Mouse (Mus musculus) midbrain, postnatal 0 days (tissue): Measurements from ENCODE around the gene Eed. TPM values are rescaled to one million over a fixed set of nuclear protein-coding genes. Genes with fewer than 3 reads are reported as not detected.

Source experiments
- ATAC-seq: fragments of 200-750 bp; cut with Nextera tagmentation; 2 replicates; pipeline ENCODE4 v1.8.0; 2017; ENCODE audit warnings: moderate number of reproducible peaks, mild to moderate bottlenecking, moderate TSS enrichment, moderate library complexity; ENCODE audit not compliant: low FRiP score
- DNase-seq: peaks from one replicate; pipeline ENCODE4 v3.0.0-alpha.2; 2015; ENCODE audit warnings: low spot score
- H3K27ac ChIP-seq: fragments of 300-500 bp; sonication (generic); 2 replicates; pipeline ENCODE4 v1.5.1; 2014; ENCODE audit warnings: low read depth, mild to moderate bottlenecking, low read length, mixed read lengths
- H3K27me3 ChIP-seq: fragments of 300-500 bp; sonication (generic); 2 replicates; pipeline ENCODE4 v1.6.1; 2014; ENCODE audit warnings: low read length, control low read depth, mixed read lengths; ENCODE audit not compliant: insufficient read depth
- H3K36me3 ChIP-seq: fragments of 300-500 bp; sonication (generic); 2 replicates; pipeline ENCODE4 v1.6.1; 2014; ENCODE audit warnings: low read length, control low read depth, mixed read lengths; ENCODE audit not compliant: insufficient read depth
- H3K4me1 ChIP-seq: fragments of 300-500 bp; sonication (generic); 2 replicates; pipeline ENCODE4 v1.6.1; 2014; ENCODE audit warnings: mild to moderate bottlenecking, control low read depth, antibody characterized with exemption, low read length, mixed read lengths; ENCODE audit not compliant: insufficient read depth
- H3K4me2 ChIP-seq: fragments of 300-500 bp; sonication (generic); 2 replicates; pipeline ENCODE4 v1.6.1; 2014; ENCODE audit warnings: low read depth, mild to moderate bottlenecking, low read length, mixed read lengths; ENCODE audit not compliant: poor library complexity, severe bottlenecking
- H3K4me3 ChIP-seq: fragments of 300-500 bp; sonication (generic); 2 replicates; pipeline ENCODE4 v1.5.1; 2014; ENCODE audit warnings: low read depth, mild to moderate bottlenecking, low read length, moderate library complexity
- H3K9ac ChIP-seq: fragments of 300-500 bp; sonication (generic); replicated peaks from 2 replicates; pipeline ENCODE4 v1.6.1; 2014; ENCODE audit warnings: mild to moderate bottlenecking, low read length, moderate library complexity, mixed read lengths; ENCODE audit not compliant: poor library complexity, severe bottlenecking
- H3K9me3 ChIP-seq: fragments of 300-500 bp; sonication (generic); 2 replicates; pipeline ENCODE4 v1.6.1; 2016; ENCODE audit warnings: low read length, control low read depth
- CTCF ChIP-seq: IDR thresholded peaks from 2 replicates; pipeline ENCODE4 v1.5.1; 2016; ENCODE audit warnings: antibody characterized with exemption, mild to moderate bottlenecking
- WGBS: fragments of 180-500 bp; shearing (Covaris S2); extraction: QIAGEN DNeasy Blood & Tissue Kit; methylation state at CpG from one replicate; pipeline ENCODE4 v1.1.7; 2014; 5-methylcytosine and 5-hydroxymethylcytosine counted together
- polyA plus RNA-seq: library from polyadenylated mRNA; unstranded; fragments of >200 nt; fragmentation: Nextera tagmentation; extraction: Ambion mirVana; gene quantifications from 2 replicates; pipeline ENCODE4 v1.2.1, GENCODE M21; 2015
- total RNA-seq: library from RNA; depleted of rRNA; stranded (reverse); fragments of >200 nt; gene quantifications from 2 replicates; pipeline ENCODE4 v1.2.3, GENCODE M21; 2014

The Eed gene
- total and polyA plus RNA-seq, 2 experiments from 2014 or later, result 18.0 to 29.5 TPM

GRCm38 (mm10) chr7:89917776-89918175, 63.0 kb downstream of the Eed start:
- Histone ChIP-seq H3K4me3 (no peak overlapping the region), H3K27ac (no peak overlapping the region), H3K4me1 (no peaks in the 10 kb centered on the region), H3K4me2 (no peak overlapping the region), H3K9me3 (no peaks in the 10 kb centered on the region), H3K27me3 (no peaks in the 10 kb centered on the region), H3K36me3 (peaks cover 10% of the 10 kb centered on the region; the same call in 1 of the 2 replicates), H3K9ac (no peak overlapping the region)
- ATAC-seq, result no peak
- no peak for DNase-seq
- 84% methylated on average over 4 of the region's 4 CpGs for WGBS
- no peak for TF ChIP-seq CTCF

GRCm38 (mm10) chr7:89916711-89917110, 64.1 kb downstream of the Eed start:
- no peaks in the 10 kb centered on the region for H3K27me3 ChIP-seq
- no peak overlapping the region for H3K27ac ChIP-seq
- no peak for TF ChIP-seq CTCF
- ATAC-seq (no peak), DNase-seq (no peak)
- no peaks in the 10 kb centered on the region for H3K4me1 ChIP-seq
- no peak overlapping the region for H3K4me2 ChIP-seq
- no peak overlapping the region for H3K4me3 ChIP-seq
- 71% methylated on average over 5 of the region's 5 CpGs for WGBS
- peaks cover 10% of the 10 kb centered on the region; the same call in 1 of the 2 replicates for H3K36me3 ChIP-seq
- H3K9me3 ChIP-seq, result no peaks in the 10 kb centered on the region
- no peak overlapping the region for H3K9ac ChIP-seq

GRCm38 (mm10) chr7:89913432-89914158, 67.2 kb downstream of the Eed start:
- ATAC-seq (no peak), DNase-seq (no peak)
- H3K27me3 ChIP-seq, result no peaks in the 10 kb centered on the region
- no peaks in the 10 kb centered on the region for H3K9me3 ChIP-seq
- no peak overlapping the region for H3K27ac ChIP-seq
- H3K4me3 ChIP-seq, result no peak overlapping the region
- 92% methylated on average over 3 of the region's 3 CpGs for WGBS
- H3K4me1 ChIP-seq, result no peaks in the 10 kb centered on the region
- no peak for TF ChIP-seq CTCF
- peaks cover 7% of the 10 kb centered on the region; the same call in 1 of the 2 replicates for H3K36me3 ChIP-seq
- H3K4me2 ChIP-seq, result no peak overlapping the region
- H3K9ac ChIP-seq, result no peak overlapping the region

GRCm38 (mm10) chr7:89912356-89912755, 68.4 kb downstream of the Eed start:
- ATAC-seq, result no peak
- Histone ChIP-seq H3K9me3 (no peaks in the 10 kb centered on the region), H3K4me3 (no peak overlapping the region), H3K36me3 (peaks cover 7% of the 10 kb centered on the region; the same call in 1 of the 2 replicates), H3K27me3 (no peaks in the 10 kb centered on the region), H3K9ac (no peak overlapping the region), H3K4me1 (no peaks in the 10 kb centered on the region), H3K27ac (no peak overlapping the region), H3K4me2 (no peak overlapping the region)
- no peak for TF ChIP-seq CTCF
- whole genome bisulfite sequencing, result 91% methylated on average over 3 of the region's 3 CpGs
- no peak for DNase-seq

- Histone ChIP-seq H3K27me3 (no peaks in the 10 kb centered on the region), H3K4me2 (no peak overlapping the region), H3K36me3 (no peaks in the 10 kb centered on the region), H3K9me3 (no peaks in the 10 kb centered on the region), H3K9ac (no peak overlapping the region), H3K4me1 (no peaks in the 10 kb centered on the region), H3K27ac (no peak overlapping the region), H3K4me3 (no peak overlapping the region)
- TF ChIP-seq CTCF, result no peak
- DNase-seq (no peak), ATAC-seq (no peak)
- WGBS, result 84% methylated on average over 4 of the region's 4 CpGs
Observed at GRCm38 (mm10) chr7:89909711-89910110, 71.1 kb downstream of the Eed start.

- Histone ChIP-seq H3K4me2 (no peak overlapping the region), H3K4me1 (no peaks in the 10 kb centered on the region), H3K36me3 (no peaks in the 10 kb centered on the region), H3K27me3 (no peaks in the 10 kb centered on the region), H3K4me3 (no peak overlapping the region), H3K27ac (no peak overlapping the region), H3K9ac (no peak overlapping the region), H3K9me3 (no peaks in the 10 kb centered on the region)
- 71% methylated on average over 20 of the region's 20 CpGs for WGBS
- no peak for TF ChIP-seq CTCF
- DNase-seq, result no peak
- ATAC-seq, result no peak
Observed at GRCm38 (mm10) chr7:89908899-89909621, 71.7 kb downstream of the Eed start.
